Mouse (Mus musculus) embryonic facial prominence, embryonic 10.5 days (tissue): ENCODE measurements around the gene Pqlc2. TPM values are rescaled to one million over a fixed set of nuclear protein-coding genes. Genes with fewer than 3 reads are reported as not detected.

Experiments
- DNase-seq: peaks from one replicate; pipeline ENCODE4 v3.0.0-alpha.2; 2017; ENCODE audit warnings: low spot score
- H3K27ac ChIP-seq: fragments of 300-500 bp; sonication (generic); replicated peaks from 2 replicates; pipeline ENCODE4 v1.5.1; 2016; ENCODE audit warnings: mild to moderate bottlenecking
- H3K27me3 ChIP-seq: fragments of 300-500 bp; sonication (generic); replicated peaks from 2 replicates; pipeline ENCODE4 v1.6.1; 2016; ENCODE audit warnings: low read depth, mild to moderate bottlenecking; ENCODE audit not compliant: poor library complexity, severe bottlenecking
- H3K36me3 ChIP-seq: fragments of 300-500 bp; sonication (generic); replicated peaks from 2 replicates; pipeline ENCODE4 v1.6.1; 2016; ENCODE audit warnings: mild to moderate bottlenecking, moderate library complexity
- H3K4me1 ChIP-seq: fragments of 300-500 bp; sonication (generic); 2 replicates; pipeline ENCODE4 v1.6.1; 2016
- H3K4me3 ChIP-seq: fragments of 300-500 bp; sonication (generic); 2 replicates; pipeline ENCODE4 v1.5.1; 2016; ENCODE audit warnings: mild to moderate bottlenecking, moderate library complexity
- H3K9me3 ChIP-seq: fragments of 300-500 bp; sonication (generic); 2 replicates; pipeline ENCODE4 v1.6.1; 2016; ENCODE audit warnings: mild to moderate bottlenecking
- WGBS: fragments of 180-500 bp; shearing (Covaris S2); methylation state at CpG from one replicate; pipeline ENCODE4 v1.1.7; 2016; 5-methylcytosine and 5-hydroxymethylcytosine counted together
- polyA plus RNA-seq: library from polyadenylated mRNA; unstranded; fragments of >200 nt; fragmentation: Nextera tagmentation; extraction: Ambion mirVana; gene quantifications from 2 replicates; pipeline ENCODE4 v1.2.1, GENCODE M21; 2016

Gene Pqlc2
- polyA plus RNA-seq, 1 experiment from 2014 or later = 17.7 TPM

DNA sequence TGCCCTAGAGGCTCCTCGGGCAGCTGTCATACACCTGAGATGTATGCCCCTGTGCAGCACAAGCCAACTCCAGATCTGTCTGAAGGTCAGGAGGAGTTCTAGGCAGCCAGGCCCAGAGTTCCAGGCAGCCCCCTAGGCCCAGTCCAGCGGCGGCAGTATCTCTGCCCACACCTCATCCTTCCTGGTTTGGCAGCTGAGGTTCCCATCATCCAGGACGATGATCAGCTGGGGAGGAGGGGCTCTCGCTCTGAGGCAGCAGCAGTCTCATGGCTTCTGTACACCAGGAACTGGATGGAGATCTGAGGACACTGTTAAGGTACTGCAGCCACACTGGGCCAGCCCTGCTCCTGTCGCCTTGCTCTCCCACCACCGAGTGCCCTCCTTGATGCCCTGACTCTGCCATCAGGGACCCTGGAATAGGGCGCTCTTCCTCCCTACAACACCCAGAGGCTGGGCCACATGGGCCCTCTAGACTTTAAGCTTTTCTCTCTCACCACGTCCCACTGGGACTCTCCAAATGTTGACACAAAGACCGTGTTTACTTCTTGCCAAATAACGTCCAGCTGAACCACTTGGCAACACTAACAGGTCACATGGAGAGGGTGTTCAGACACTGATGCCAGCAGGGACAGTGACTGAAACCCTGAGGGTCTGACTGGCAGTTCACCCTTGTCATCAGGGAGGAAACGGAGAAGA, 11.7 kb downstream of the Pqlc2 start:
- H3K36me3 ChIP-seq = peaks cover 54% of the 10 kb centered on the region
- 88% methylated on average over 12 of the region's 12 CpGs for WGBS
- no peaks in the 10 kb centered on the region for H3K9me3 ChIP-seq
- no peaks in the 10 kb centered on the region for H3K27me3 ChIP-seq
- H3K4me3 ChIP-seq = no peak overlapping the region
- no peak overlapping the region for H3K27ac ChIP-seq
- no peak for DNase-seq
- H3K4me1 ChIP-seq = peaks cover 13% of the 10 kb centered on the region

DNA sequence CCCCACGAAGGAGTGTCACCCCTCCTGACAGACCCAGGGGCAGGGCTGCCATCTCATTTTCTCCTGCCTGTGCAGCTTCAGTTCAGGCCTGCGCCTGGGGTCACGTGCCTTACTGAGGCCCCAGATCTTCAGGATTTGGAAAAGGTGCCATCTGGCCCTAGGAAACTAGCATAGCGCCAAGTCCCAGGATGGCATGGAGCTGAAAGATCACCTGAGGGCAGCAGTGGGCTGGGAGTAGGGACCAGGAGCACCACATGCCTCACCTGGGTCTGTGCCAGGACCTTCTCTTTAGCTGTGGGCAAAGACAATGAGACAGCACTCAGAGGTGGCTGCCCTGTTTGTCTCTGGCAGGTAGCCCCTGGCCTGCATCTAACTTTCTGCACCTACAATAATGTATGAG, 12.9 kb downstream of the Pqlc2 start:
- Histone ChIP-seq H3K4me3 (no peak overlapping the region), H3K27ac (no peak overlapping the region), H3K4me1 (peaks cover 13% of the 10 kb centered on the region), H3K9me3 (no peaks in the 10 kb centered on the region), H3K27me3 (no peaks in the 10 kb centered on the region), H3K36me3 (peaks cover 50% of the 10 kb centered on the region)
- DNase-seq = no peak
- WGBS = 92% methylated on average over 4 of the region's 4 CpGs

DNA sequence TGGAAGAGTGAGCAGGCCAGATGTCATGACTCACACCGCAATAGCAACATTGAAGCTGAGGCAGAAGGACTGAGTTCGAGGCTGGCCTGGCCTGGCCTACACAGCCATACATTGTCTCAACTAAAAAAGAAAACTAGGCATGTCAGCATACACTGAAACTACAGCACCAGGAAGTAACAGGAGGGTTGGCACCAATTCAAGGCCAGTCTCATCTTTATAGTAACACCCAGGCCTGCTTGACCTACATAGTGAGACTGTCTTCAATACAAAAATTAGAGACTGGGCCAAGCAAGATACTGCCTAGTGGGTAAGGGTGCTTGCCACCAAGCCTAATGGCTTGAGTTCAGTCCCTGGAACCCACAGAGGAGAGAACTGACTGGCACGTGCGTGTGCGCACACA, 18.5 kb downstream of the Pqlc2 start:
- DNase-seq = no peak
- H3K4me3 ChIP-seq = no peak overlapping the region
- H3K9me3 ChIP-seq = no peaks in the 10 kb centered on the region
- no peak overlapping the region for H3K27ac ChIP-seq
- WGBS = 95% methylated on average over 5 of the region's 5 CpGs
- peaks cover 32% of the 10 kb centered on the region for H3K4me1 ChIP-seq
- H3K36me3 ChIP-seq = peaks cover 52% of the 10 kb centered on the region
- H3K27me3 ChIP-seq = no peaks in the 10 kb centered on the region

DNA sequence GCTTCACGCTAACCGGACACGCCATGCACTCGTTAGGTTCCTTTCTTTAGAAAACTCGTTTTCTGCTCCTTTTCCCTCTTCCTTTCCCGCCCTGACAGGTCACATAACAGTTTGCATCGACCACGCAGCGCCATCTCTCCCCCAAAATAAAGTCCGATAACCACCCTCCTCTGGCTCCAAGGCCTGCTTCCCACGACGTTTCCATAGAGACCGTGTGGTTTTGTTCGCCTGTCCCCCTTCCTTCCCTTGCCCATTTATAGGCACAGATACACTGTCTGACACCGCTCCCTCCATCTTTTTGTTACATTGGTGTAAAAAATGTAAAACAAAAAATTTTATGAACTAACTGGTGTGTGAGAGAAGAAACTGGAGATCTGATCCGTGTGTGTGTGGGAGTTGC, 19.4 kb downstream of the Pqlc2 start:
- Histone ChIP-seq H3K27me3 (no peaks in the 10 kb centered on the region), H3K4me3 (no peak overlapping the region), H3K9me3 (no peaks in the 10 kb centered on the region), H3K27ac (no peak overlapping the region), H3K4me1 (peaks cover 31% of the 10 kb centered on the region), H3K36me3 (peaks cover 61% of the 10 kb centered on the region)
- 89% methylated on average over 16 of the region's 16 CpGs for WGBS
- no peak for DNase-seq

DNA sequence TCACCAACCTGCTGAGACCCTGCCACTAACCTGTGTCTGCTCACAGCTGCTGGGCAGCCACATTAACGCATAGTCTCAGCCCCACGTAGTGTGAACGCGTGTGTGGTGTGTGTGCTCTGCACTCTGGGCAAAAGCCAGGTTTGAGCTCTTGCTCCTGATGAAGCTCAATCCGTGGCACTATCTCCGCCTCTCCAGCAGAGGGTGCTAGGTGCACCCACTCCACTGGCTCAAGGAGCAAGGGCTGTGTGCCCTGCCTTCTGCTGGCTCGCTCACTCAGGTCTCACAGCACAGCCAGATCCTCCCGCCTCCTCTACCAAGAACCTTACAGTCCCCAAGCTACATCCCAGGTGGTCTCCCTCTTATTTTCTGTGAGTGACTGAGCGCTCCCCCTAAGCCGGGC, 21.5 kb downstream of the Pqlc2 start:
- H3K4me1 ChIP-seq = peaks cover 35% of the 10 kb centered on the region
- peaks cover 82% of the 10 kb centered on the region for H3K36me3 ChIP-seq
- H3K4me3 ChIP-seq = no peak overlapping the region
- H3K27ac ChIP-seq = peak overlapping the region; percentile 71
- peak; percentile 70 for DNase-seq
- H3K27me3 ChIP-seq = no peaks in the 10 kb centered on the region
- H3K9me3 ChIP-seq = no peaks in the 10 kb centered on the region
- 59% methylated on average over 10 of the region's 10 CpGs for WGBS

DNA sequence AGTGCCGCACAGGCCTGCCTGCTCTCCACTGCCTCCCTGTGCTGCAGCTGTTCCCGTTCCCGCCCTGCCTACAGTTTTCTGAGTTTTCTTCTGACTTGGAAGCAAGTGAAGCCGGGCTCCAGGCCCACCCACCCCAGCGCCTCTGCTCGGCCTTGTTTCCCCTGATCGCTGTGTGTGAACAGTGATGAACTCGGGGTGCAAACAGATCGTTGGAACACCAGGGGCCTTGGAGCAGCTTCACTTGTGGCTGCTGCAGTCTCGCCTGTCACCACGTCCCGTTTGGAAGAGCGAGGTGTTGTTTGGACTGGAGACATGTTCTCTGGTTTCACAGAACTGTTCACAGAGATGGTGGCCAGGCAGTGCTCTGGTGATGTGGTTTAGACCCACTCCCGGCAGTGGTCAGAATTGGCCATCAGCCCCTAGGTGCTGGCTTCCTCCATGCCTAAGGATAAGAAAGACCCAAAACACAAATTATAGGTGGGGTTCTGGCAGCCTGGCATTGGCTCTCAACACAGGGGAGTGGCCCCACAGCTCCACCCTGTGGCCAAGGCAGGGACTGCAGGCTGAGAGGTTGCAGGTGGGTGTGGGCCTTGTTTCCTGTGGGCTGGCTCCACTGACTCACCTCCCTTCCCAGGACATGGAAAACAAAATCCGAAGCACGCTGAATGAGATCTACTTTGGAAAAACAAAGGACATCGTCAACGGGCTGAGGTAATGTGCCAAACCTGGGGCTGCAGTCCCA, 23.2 kb downstream of the Pqlc2 start:
- 86% methylated on average over 18 of the region's 18 CpGs for WGBS
- H3K27ac ChIP-seq = peak overlapping the region; percentile 57
- peak; percentile 86 for DNase-seq

DNA sequence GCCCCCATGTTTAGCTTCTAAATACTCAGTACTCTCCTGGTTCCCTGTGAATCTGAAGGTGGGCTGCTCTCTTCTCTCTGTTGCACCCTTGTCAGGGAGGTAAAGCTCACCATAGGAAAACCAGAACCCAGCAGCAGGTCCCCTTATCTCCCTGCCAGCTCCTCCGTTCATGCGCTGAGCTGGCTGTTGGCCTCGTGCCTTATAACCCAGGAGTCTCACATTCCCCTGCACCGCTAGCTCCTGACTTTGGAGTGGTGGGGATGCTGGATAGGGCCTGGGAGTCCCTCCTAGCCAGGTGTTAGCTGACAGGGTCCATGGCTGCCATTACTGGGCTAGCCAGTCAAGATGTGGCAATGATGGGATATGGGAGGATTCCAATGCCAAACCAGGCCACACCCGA, 24.3 kb downstream of the Pqlc2 start:
- H3K36me3 ChIP-seq = peaks cover 100% of the 10 kb centered on the region
- DNase-seq = no peak
- H3K9me3 ChIP-seq = no peaks in the 10 kb centered on the region
- no peaks in the 10 kb centered on the region for H3K27me3 ChIP-seq
- H3K27ac ChIP-seq = peak overlapping the region; percentile 57
- peaks cover 35% of the 10 kb centered on the region for H3K4me1 ChIP-seq
- WGBS = 91% methylated on average over 5 of the region's 5 CpGs
- H3K4me3 ChIP-seq = no peak overlapping the region

More for the DNA sequence above, 23.2 kb downstream of the Pqlc2 start:
- Histone ChIP-seq H3K9me3 (no peaks in the 10 kb centered on the region), H3K27me3 (no peaks in the 10 kb centered on the region), H3K4me1 (peaks cover 35% of the 10 kb centered on the region), H3K36me3 (peaks cover 99% of the 10 kb centered on the region), H3K4me3 (no peak overlapping the region)

DNA sequence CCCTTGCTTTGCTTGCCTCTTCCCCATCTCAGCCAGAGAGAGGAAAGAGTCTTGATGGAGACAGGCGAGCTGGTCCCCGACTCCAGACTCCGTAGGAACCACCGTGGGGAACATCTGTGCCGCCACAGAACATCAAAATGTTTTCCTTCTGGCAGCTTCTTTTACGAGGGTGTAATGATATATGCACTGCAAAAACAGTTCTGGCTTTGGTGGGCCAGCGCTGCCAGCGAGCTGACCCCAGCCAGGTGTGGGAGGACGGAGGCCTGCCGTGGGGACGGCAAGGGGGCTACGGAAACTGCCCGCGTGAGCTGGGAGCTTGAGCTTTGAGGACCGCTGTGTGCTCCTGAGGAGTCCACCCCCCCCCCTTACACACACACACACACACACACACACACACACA, 25.6 kb downstream of the Pqlc2 start:
- 91% methylated on average over 15 of the region's 15 CpGs for WGBS
- Histone ChIP-seq H3K27ac (0 out of 2 replicates have a peak overlapping the region, but pooled peaks have one; percentile 30), H3K36me3 (peaks cover 100% of the 10 kb centered on the region), H3K4me3 (no peak overlapping the region), H3K27me3 (no peaks in the 10 kb centered on the region), H3K4me1 (peaks cover 28% of the 10 kb centered on the region), H3K9me3 (no peaks in the 10 kb centered on the region)
- DNase-seq = no peak

DNA sequence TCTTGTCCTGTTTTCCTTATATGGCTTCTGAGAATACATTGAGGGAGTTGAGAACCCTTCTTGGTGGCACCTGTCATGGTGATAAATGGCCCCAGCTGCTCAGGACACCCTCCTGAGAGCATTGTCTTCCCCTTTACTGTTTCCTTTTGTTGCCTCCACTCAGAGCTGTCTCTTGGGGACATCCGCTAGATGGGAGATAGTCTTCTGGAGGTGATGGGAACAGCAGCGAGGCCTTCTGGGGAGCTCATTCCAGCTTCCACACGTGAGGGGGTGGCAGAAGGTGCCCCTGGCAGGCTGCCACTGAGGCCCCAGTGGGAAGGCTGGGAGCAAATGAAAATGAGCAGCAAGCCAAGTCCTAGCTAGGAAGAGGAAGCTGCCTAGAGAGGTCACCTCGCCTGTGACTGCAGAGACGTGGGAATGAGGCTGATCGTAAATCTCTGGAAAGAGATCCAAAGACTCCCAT, 27.5 kb downstream of the Pqlc2 start:
- no peak for DNase-seq
- H3K9me3 ChIP-seq = no peaks in the 10 kb centered on the region
- H3K4me1 ChIP-seq = peaks cover 16% of the 10 kb centered on the region
- H3K36me3 ChIP-seq = peaks cover 89% of the 10 kb centered on the region
- no peak overlapping the region for H3K27ac ChIP-seq
- WGBS = 89% methylated on average over 6 of the region's 6 CpGs
- H3K4me3 ChIP-seq = no peak overlapping the region
- H3K27me3 ChIP-seq = no peaks in the 10 kb centered on the region

DNA sequence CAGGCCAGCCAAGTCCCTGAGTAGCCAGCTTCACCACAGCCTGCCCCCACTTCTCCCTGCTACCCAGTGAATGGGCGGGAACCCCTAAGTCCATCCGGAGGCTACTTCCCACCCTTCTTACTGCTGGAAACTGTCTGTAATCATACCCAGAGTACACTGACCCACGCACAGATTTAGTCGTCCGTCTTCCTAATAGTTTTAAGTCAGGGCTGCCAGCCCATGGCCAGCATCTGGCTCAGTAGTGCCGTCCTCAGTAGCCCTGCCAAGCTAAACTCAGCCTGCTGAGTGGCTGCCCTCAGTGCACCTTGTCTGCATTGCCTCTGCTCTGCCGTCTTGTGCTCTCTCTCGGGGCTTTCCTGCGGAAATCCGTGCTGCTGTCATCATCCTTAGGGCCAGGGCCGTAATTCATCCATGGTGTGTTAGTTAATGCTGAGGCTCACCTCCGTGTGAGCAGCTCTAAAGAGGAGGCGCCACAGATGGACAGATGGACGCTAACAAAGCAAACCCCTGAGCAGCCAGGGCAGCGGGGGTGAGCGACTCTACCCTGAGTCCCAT, 28.6 kb downstream of the Pqlc2 start:
- no peak overlapping the region for H3K4me3 ChIP-seq
- no peak for DNase-seq
- peaks cover 83% of the 10 kb centered on the region for H3K36me3 ChIP-seq
- no peaks in the 10 kb centered on the region for H3K9me3 ChIP-seq
- WGBS = 93% methylated on average over 16 of the region's 16 CpGs
- no peaks in the 10 kb centered on the region for H3K27me3 ChIP-seq
- no peak overlapping the region; the same call in 1 of the 2 replicates for H3K27ac ChIP-seq
- peaks cover 17% of the 10 kb centered on the region for H3K4me1 ChIP-seq

DNA sequence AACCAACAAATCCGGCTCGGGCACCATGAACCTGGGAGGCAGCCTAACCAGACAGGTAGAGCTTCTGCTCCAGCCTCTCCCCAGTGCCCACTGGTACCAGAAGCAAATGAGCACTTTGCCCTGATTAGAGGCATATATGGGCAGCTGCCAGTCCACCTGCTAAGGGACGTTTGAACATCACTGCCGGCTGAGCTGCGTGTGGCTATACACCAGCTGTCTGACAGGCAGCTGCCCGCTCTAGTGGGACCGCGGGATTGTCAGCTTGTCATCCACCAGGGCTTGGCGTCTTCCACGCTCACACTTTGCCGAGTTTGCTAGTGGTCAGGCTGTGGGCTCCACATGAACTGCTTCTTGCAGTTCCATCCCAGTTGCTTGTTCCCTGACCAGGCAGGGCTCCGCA, 30.0 kb downstream of the Pqlc2 start:
- H3K27me3 ChIP-seq = no peaks in the 10 kb centered on the region
- peaks cover 14% of the 10 kb centered on the region for H3K4me1 ChIP-seq
- DNase-seq = no peak
- no peaks in the 10 kb centered on the region for H3K9me3 ChIP-seq
- peaks cover 78% of the 10 kb centered on the region for H3K36me3 ChIP-seq
- H3K4me3 ChIP-seq = no peak overlapping the region
- H3K27ac ChIP-seq = no peak overlapping the region
- 93% methylated on average over 12 of the region's 12 CpGs for WGBS

DNA sequence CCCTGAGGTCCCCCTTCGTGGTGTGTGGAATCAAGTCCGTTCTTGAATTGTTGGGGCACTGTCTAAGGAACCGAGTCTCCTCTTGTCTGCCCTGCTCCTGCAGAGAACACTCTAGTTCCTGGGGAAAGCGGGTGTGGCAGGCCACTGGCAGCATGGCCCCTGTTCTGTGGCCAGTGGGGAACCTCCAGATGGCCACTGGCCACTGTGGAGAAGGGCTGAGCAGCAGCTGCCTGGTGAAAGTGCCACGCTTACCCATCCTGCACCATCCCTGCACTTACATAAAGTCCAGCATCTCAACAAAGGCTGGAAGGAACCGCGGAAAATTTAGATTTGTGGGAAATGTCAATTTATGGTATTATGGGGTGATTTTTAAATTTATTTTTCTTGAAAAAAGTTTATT, 34.1 kb downstream of the Pqlc2 start:
- no peaks in the 10 kb centered on the region for H3K9me3 ChIP-seq
- H3K27ac ChIP-seq = no peak overlapping the region; the same call in 1 of the 2 replicates
- 92% methylated on average over 7 of the region's 7 CpGs for WGBS
- DNase-seq = no peak
- no peak overlapping the region for H3K4me3 ChIP-seq
- peaks cover 18% of the 10 kb centered on the region; the same call in 1 of the 2 replicates for H3K4me1 ChIP-seq
- peaks cover 78% of the 10 kb centered on the region for H3K36me3 ChIP-seq
- no peaks in the 10 kb centered on the region for H3K27me3 ChIP-seq
